Mouse (Mus musculus) heart, adult 8-10 months (tissue): ENCODE measurements around the gene Zfyve9. TPM values are rescaled to one million over a fixed set of nuclear protein-coding genes. Genes with fewer than 3 reads are reported as not detected.

Experiments
- DNase-seq: peaks from one replicate; pipeline ENCODE4 v3.0.0; 2022; ENCODE audit warnings: low spot score
- total RNA-seq, 4 experiments: library from RNA; stranded (reverse); gene quantifications; 2 replicates each; pipeline ENCODE4 v1.2.4; 2022

The Zfyve9 gene
- 10 to 100 TPM; 26.8 to 30.7 (median 29.0) TPM for total RNA-seq

DNA sequence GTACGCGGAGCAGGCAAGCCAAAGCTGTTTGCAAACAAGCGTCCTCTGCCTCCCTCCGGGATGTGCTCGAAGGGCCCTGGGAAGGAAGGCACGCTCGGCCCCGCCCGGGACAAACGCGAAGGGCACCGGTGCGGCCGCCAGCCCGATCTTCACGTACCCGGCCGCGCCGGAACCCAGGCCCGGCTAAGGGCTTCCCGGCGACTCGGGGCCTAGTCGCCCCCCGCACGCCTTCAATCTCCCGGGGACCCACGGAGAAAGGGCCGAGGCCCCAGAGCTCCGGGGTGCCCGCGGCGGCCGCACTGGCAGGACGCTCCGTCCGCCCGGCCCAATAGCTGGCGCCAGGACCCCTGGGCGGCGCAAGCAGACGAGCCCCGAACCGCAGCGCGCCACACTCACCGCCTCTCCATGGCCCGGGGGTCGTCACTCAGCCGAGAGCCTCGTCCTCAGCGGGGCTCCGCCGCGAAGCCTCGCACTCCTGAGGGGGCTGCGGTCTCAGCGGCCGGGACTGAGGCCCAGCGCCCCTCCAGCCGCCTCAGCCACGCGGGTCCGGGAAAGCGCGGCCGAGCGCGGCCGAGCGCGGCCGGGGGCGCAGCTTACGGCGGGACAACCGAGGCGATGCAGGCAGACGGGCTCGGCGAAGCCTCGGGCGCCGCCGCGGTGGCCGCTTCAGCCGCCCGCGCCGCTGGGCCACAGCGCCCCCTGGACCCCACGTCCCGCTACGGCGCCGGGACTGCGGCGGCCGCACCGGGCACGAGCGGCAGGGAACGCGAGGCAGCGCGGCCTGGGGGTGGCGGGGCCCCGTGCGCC is at the start of gene Zfyve9:
Gene Zfyve9, minus strand, starts transcription at position 742 of the 807 bp plus-strand sequence.
- DNase-seq = peak; percentile 51

DNA sequence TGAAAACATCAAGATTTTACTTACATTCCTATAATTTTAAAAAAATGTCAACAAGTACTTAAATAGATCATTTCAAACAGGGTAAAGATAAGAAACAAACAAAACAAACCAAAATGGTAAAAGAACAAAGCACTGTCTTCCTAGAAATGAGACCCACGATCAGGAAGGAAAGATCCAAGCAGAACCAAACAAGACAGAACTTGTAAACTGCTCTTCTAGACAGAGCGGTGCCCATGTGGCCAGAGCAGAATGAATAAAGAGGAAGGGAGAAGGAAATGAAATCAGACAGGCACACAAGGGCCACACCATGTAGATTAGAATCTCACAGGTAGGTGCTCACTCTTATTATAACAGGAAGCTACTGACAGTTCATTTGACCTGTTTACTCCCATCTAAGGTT is 46.0 kb upstream of the Zfyve9 start:
- no peak for DNase-seq

DNA sequence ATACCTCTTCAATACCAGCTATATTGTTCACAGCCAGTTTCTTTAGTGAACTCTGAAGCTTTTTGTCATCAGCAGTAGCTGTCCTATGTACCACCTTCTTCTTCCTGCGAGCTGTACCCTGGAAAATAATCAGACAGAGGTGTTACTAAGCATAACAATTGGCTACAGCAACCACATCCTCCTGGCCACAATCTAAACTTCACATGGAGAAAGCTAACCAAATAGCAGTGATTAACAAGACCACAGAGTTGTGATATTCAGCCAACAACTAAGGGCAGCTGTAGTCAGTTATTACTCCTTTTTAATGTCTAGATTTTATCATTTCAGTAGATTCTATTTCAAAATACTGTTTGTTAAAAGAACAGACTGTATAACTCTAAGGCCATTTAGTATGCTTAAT is 45.5 kb upstream of the Zfyve9 start:
- no peak for DNase-seq

DNA sequence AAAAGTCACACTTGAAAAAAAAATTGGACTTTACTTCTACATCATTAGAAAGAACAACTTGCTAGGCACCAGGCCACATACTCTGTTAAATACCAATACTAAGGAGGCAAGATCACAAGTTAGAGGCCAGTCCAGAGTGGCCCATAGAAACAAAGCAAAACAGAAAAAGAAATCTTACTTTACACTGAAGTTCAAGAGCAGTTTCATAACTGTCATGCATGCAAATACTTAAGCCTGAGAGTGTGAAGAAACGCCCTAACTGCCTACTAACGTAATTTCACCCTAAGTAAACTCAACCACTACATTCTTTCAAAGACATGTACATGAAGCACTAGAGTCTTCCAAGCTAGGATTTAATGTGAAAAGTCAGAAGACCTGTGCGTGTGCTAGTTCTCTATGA is 45.1 kb upstream of the Zfyve9 start:
- DNase-seq = no peak

DNA sequence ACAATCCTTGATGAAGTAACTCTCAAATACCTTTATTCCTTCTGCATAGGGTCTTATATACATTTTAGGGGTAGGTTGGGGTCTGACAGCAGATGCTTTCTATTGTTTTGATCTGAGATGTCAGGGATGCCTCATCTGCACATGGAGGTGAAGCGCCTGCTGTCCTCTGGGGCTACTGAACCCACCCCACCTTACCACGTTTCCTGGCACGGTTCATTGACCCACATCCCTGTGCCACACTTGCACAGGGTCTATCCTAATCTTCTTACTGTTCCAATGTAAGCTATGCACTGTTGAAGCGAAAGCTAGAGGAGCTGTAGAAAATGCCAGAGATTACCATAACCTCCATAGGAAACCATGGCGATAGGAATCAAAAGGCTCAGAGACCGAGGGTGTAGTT is 31.0 kb upstream of the Zfyve9 start:
- no peak for DNase-seq

DNA sequence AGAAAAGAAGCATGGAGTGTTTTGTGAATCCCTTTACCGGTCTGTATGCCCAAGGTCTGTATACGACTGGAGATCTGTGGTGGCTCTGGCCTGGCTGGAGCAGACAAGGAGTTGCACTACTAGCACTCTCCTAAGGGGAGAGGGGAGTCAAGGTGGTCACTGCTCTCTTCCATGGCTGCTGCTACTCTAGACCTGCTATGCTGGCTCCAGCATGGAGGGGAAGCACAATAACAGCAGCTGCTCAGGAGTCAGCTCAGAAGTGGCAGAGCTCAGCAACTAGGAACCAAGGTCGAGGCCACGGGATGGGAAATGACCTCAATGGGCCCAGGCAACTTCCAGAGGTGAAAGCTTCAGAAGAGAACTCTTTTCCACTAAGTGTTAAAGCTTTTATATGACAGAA is 30.5 kb upstream of the Zfyve9 start:
- no peak for DNase-seq

DNA sequence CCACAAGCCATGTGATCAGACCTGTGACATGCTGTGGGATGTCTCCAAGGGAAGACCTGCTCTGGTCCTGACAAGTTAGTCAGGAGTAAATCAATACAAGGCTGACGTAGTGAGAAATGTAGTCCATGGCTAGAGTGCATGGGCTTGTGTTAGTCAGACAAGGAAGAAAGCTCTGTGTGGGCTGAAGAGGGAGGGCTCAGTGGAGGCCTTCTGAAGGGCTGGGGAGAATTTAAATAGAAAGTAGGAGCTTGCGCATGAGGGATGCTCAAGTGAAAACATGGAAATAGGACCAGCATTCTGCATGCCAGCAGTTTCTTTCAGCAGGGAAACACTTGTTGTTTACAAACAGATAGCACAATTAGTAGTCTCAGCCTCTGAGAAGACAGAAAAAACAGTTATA is 22.9 kb upstream of the Zfyve9 start:
- no peak for DNase-seq

DNA sequence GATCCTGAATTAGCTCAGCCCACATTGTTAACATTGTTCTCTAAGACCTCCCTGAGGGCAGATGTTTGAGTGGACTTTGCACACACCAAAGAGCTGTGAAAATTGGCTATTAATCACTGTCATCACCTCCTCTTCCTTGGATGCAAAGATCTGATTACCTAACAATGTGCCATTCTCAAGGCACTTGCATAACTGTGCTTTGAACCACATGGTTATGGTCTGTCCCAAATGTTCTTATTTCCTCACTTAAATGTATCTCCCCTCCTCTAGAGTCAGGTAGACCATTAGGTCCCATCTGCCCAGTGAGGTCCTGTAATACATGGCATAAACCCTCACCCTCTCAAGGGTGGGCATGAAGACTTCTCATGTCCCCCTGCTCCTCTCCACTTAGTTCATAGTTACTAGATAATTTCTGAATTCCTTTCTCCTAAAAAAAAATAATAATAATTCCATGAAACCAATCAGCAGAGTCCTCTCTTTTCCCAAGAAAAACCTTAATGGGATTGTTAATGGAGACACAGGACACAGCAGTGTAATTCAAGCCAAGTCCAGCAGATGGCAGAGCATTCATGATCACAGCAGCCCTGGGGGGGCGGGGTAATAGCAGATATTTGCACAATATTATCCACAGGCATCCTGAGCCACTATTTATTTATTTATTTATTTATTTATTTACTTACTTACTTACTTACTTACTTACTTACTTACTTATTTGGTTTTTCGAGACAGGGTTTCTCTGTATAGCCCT is 17.7 kb upstream of the Zfyve9 start:
- peak; percentile 69 for DNase-seq

DNA sequence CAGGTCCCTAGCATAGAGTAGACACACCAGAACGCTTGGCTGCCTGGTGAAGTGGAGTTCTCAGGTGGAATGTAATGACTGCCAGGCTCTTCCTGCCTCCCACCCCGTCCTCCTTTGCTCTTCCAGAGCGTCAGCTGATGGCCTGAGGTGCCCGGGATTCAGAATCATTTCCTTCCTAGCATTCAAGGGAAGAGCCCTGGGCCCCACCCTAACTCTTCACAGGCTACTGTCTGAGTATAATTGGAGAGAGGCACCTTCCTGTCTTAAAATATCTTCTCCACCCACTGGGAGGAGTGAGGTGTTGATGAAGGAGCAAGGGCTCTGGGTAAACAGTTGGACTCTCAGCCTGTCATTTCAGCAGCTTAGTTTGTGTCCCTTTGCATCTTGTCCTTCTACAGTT is 16.1 kb upstream of the Zfyve9 start:
- no peak for DNase-seq

DNA sequence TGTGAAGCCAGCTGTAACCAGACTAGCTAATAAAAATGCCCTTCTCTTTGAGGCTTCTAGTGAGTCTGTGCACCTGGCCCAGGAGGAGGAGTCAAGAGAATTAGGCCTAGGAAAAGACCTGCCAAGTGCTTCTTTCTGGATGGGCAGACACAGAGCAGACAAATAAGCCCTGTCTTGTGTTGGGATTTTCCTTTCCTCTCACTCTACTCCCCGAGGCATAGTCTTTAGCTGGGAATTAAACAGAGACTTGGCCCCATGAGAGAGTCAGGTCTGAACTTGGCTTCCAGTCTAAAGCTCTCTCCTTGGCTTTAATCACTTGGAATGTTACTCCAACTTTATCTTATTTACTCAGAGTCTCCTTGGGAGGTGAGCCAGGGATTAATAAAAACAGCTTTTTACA is 13.3 kb upstream of the Zfyve9 start:
- DNase-seq = no peak

DNA sequence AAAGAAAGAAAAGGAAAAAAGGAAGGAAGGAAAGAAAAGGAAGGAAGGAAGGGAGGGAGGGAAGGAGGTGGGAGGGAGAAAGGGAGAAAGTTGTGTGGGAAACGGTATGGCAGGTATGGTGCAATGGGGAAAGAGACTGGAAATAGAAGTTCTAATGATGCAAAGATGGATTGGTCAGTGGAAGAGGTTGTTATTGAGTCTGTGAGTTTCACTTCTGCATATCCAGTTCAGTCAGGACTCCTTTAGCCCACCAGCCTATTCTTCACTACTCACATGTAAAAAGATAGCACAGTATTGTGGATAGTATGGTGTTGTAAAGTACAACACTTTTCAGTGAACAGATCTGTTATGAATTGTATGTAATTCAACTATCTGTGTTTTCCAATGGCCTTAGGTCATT is 9.9 kb upstream of the Zfyve9 start:
- no peak for DNase-seq

DNA sequence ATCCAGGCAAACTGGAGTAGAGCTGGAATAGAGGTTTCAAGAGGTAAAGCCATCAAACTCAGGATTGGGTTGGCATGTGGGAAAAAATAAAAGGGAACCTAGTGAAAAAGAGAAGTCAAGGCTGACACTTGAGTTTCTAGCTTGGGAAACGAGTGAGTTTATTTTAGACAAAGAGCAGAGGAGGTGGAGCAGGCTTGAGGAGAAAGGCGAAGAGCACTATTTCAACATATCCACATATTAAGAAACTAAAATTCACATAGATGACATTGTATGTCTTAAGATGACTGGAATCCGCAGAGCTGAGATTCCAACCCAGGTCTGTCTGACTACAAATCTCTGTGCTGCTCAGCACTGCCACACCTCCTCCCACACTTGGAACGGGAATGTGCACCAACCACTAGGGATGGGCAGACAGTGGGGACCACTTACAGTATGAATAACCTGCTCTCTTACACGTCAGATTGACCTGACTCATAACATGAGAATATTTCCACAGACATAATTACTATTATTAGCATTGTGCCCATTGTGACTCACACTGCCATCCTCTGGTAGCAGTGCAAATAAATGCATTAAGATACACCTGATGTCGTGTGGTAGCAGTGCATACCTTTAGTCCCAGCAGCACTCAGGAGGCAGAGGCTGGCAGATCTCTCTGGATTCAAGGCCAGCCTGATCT is 8.8 kb upstream of the Zfyve9 start:
- no peak for DNase-seq

DNA sequence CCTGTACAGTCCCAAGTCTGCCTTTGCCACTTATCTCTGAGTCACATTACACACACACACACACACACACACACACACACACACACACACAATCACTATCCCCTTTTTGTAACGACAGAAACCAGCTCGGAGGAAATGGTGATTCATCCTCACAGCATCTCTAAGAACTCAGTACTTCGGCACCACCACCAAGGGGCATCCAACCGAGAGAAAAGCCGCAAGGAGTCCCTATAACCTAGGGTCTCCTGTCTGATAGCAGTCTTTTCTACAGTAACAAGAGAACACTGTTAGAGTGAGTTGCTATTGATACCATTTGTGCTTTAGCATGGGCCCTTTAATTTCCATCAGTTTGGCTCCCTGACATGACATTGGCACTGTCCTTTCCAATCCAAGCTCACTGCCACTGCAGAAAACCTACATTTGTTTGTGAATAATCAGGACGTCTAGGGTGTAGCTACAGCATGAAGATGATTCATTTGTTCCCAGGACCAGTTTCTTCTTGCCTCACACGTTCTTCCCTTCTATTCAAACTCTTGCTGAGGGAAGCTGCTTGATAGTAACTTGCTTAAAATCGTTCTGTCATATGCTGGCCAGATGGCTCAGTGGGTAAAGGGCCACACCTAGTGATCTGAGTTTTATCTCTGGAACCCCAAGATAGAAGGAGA is 2.0 kb upstream of the Zfyve9 start:
- DNase-seq = no peak

DNA sequence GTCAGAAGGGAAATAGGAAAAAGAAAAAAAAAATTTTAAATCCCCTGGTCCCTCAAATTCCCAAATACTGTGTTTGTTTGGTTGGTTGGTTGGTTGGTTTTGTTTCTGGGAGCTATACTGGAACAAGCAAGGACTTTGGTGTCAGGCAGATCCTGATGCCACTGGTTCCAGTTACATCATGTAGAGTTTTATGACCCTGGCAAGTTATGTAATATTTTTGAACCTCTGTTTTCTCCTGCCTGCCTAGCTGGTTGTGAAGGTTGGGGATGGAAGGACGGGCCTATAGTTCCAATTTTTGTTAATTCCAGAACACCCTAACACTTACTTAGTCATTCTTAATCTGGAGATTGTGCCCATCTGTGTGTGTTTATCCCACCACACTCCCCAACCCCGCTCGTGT is 998 bp upstream of the Zfyve9 start:
- no peak for DNase-seq

DNA sequence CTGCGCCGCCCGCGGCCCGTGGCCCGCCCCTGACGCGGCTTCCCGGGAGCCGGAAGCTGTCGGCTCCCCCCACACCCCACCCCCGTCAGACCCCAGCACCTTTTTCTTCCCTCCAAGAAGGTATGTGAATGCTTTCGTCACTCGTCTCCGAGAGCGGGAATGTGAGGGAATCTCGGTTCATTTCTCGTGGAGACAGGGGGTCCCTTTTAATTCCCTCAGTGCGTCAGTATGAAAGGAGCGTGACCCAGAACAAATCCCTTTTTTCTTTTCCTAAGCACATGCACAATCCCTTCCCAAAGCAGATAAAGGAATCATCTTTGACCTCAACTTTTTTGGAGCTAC is 237 bp upstream of the Zfyve9 start:
- DNase-seq = peak; percentile 23

DNA sequence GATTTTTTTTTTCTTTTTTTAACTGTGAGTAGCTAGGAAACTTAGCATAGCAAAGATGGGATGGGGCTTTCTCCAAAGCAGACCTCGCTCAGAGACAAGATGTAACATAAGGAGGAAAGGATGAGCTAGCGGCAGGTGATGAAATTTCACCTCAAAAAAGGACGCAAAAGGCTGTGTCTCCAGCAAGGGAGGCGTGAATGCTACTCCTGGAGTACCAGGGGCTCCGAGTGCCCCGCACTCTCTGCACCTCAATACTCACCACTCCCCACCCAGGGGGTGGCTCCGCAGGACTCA is 888 bp downstream of the Zfyve9 start:
- no peak for DNase-seq

DNA sequence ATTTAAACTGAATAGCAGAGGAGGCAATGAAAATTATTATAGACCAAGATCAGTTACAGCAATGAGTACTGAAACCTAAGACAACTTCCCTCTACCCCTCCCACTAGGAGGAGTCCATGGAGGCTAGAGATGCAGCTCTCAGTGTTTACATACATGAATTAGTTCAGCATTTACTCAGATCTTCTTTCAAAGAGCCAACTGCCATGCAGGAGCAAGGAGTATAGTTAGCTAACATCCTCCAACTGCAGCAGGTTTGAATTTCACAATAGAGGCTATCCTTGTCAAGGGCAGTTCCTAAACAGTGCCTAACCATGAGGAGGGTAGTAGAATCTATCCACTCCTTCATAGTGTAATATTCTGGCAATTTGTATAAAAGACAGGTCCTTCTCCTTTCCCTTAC is 12.1 kb downstream of the Zfyve9 start:
- DNase-seq = no peak

DNA sequence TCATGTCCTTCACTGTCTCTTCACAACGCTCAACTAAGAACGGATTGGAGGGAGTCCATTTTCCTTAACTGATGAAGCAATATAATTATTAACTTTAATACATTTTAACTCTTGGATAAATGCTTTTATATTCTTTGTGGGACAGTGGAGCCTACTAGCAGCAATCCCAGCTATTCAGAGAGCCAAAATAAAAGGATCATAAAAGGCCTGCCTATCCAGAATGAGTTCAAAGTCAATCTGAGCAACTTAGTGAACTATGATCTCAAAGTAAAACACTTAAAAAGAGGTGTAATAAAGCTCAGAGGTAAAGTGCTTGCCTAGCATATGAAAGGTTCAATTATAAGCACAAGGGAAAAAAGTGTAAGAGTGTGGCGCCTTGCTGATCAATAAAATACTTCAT is 21.0 kb downstream of the Zfyve9 start:
- no peak for DNase-seq

DNA sequence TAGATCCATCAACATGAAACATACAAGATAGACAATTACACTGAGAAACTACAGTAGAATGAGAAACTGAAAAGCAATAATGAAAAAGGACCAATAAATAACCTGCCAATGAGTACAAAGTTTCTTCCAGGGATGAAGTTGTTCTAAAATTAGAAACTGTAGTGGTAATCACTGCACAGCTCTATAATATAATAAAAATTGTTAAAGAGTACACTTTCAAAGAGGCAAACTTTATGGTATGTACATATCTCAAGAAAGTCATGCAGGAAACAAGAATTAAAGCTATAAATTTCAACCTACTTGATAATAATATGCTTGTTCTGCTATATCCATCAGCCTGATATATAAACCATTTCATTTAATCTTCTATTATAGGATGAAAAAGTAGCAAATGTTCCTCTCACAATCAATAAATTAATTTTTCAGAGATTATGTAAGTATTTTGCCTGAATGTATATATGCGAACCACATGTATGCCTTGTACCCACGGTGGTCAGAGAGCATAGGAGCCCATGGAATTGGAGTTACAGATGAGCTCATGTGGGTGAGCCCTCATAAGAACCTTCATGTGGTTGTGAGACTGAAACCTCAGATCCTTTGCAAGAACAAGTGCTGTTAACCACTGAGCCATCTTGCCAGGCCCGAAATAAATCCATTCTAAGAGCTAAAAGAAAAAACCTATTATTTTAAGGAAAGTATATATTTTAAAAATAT is 34.3 kb downstream of the Zfyve9 start:
- no peak for DNase-seq

DNA sequence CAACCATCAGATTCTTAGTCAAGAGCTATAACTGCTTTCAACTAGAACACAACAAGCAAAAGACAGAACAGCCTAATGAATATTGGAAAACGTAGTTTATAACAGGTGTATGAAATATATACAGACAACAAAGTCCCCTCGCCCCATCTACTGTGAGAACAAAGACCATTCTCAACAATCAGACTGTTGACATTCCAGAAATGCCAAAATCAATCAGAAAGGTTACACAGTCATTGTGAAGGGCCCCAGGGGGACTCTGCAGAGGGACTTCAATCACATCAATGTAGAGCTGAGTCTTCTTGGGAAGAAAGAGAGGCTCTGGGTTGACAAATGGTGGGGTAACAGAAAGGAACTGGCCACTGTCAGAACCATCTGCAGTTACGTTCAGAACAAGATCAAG is 49.0 kb downstream of the Zfyve9 start:
- no peak for DNase-seq

DNA sequence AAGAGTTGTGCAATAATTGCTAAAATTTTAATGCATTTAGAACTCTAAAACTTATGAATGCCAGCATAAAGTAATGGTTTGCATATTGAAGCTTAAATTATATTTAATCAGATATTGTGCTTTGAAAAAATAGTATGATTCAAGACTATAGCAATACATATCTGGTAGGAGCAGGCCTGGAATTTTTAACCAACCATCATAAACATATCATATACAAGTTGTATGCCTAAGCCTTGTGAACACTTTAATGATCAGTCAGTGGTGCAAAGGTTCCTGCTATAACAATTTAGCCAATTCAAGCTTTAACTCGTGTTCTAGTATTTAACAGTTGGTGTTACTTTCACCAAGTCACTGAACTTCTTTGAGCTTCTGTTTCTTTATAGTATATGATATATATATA is 50.1 kb downstream of the Zfyve9 start:
- no peak for DNase-seq

DNA sequence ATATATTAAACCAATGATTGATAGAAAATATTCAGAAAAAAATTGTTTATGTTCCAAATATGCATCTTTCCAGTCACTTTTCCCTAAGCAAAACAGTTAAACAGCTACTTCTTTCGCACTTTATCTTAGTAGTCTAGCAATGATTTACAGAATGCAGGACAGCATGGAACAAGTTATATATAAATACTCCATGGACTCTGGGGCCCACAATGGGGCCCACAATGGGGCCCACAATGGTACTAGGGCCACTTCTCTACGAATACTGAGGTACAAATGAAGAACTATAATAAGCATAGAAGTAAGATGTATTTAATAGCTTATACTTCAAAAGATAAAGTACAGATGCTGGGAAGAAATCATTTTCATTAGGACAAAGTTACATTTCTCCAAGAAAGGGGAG is 56.5 kb downstream of the Zfyve9 start:
- DNase-seq = no peak
